Mouse (Mus musculus) cerebellum, adult 2 months (tissue): ENCODE data around the gene Nme4. TPM values are rescaled to one million over a fixed set of nuclear protein-coding genes. Genes with fewer than 3 reads are reported as not detected.
A peak's percentile ranks its signal among the peaks of the same experiment; 100 is the strongest.

Experiments
- DNase-seq, 2 experiments: peaks; one replicate each; pipeline ENCODE4 v3.0.0; 2021
- H3K27ac ChIP-seq: fragments of 200-500 bp; 2 replicates; pipeline ENCODE4 v1.5.1; 2012; ENCODE audit warnings: low read length, control low read depth, inconsistent platforms; ENCODE audit not compliant: insufficient read depth
- H3K27me3 ChIP-seq: fragments of 200-500 bp; 2 replicates; pipeline ENCODE4 v1.6.1; 2012; ENCODE audit warnings: inconsistent platforms, mild to moderate bottlenecking, low read length, moderate library complexity; ENCODE audit not compliant: control insufficient read depth, insufficient read depth
- H3K4me1 ChIP-seq: fragments of 200-500 bp; 2 replicates; pipeline ENCODE4 v1.6.1; 2011; ENCODE audit warnings: low read length; ENCODE audit not compliant: control insufficient read depth, insufficient read depth
- H3K4me3 ChIP-seq: fragments of 200-500 bp; replicated peaks from 2 replicates; pipeline ENCODE3; 2011; ENCODE audit warnings: mild to moderate bottlenecking, low read depth, low read length, control low read depth; ENCODE audit not compliant: insufficient read depth
- CTCF ChIP-seq: fragments of 200-500 bp; IDR thresholded peaks from 2 replicates; pipeline ENCODE4 v1.5.1; 2011; ENCODE audit warnings: low read depth, mild to moderate bottlenecking, control low read depth, low read length, moderate library complexity, borderline replicate concordance; ENCODE audit not compliant: insufficient read depth
- POLR2A ChIP-seq: fragments of 200-500 bp; IDR thresholded peaks from 2 replicates; pipeline ENCODE4 v1.6.1; 2011; ENCODE audit warnings: low read length, control low read depth, borderline replicate concordance; ENCODE audit not compliant: insufficient read depth
- WGBS: fragments of 180-500 bp; shearing (Covaris S2); methylation state at CpG from one replicate; pipeline ENCODE4 v1.1.7; 2018; 5-methylcytosine and 5-hydroxymethylcytosine counted together
- polyA plus RNA-seq: library from polyadenylated mRNA; depleted of rRNA; stranded (reverse); fragments of >200 nt; gene quantifications from 2 replicates; pipeline ENCODE4 v1.2.3, GENCODE M21; 2012

The Nme4 gene
- polyA plus RNA-seq, 1 experiment: 6.2 TPM

GRCm38 (mm10) chr17:26089905-26090632, 5.3 kb downstream of the Nme4 start, which contains the start of gene Decr2:
Decr2 (minus strand) TSS chr17:26090337.
- DNase-seq: peak; percentile 89 to 90
- 2% methylated on average over 32 of the region's 32 CpGs for WGBS
- Histone ChIP-seq H3K27me3 (no peaks in the 10 kb centered on the region), H3K4me1 (no peaks in the 10 kb centered on the region), H3K27ac (peak within 1 kb of the TSS; percentile 83), H3K4me3 (peak within 1 kb of the TSS; percentile 89)
- peak; percentile 87 for TF ChIP-seq CTCF
- TF ChIP-seq POLR2A: peak; percentile 70; the same call in 1 of the 2 replicates

GRCm38 (mm10) chr17:26087059-26087564, 8.3 kb downstream of the Nme4 start:
- H3K4me3 ChIP-seq: no peak overlapping the region
- TF ChIP-seq CTCF (no peak), POLR2A (no peak)
- H3K27me3 ChIP-seq: no peaks in the 10 kb centered on the region
- 89% methylated on average over 9 of the region's 9 CpGs for whole genome bisulfite sequencing
- H3K4me1 ChIP-seq: no peaks in the 10 kb centered on the region
- no peak for DNase-seq
- no peak overlapping the region for H3K27ac ChIP-seq

GRCm38 (mm10) chr17:26080867-26081266, 14.5 kb downstream of the Nme4 start:
- Histone ChIP-seq H3K27me3 (no peaks in the 10 kb centered on the region), H3K4me1 (no peaks in the 10 kb centered on the region), H3K27ac (no peak overlapping the region), H3K4me3 (no peak overlapping the region)
- WGBS: 43% methylated on average over 2 of the region's 2 CpGs
- no peak for DNase-seq
- TF ChIP-seq CTCF: no peak
- TF ChIP-seq POLR2A: no peak

GRCm38 (mm10) chr17:26078851-26079250, 16.6 kb downstream of the Nme4 start:
- H3K27me3 ChIP-seq: no peaks in the 10 kb centered on the region
- TF ChIP-seq CTCF (no peak), POLR2A (no peak)
- no peak overlapping the region for H3K27ac ChIP-seq
- 64% methylated on average over 2 of the region's 2 CpGs for WGBS
- H3K4me3 ChIP-seq: no peak overlapping the region
- DNase-seq: no peak
- H3K4me1 ChIP-seq: no peaks in the 10 kb centered on the region

GRCm38 (mm10) chr17:26075246-26075645, 20.2 kb downstream of the Nme4 start:
- no peak for DNase-seq
- H3K4me1 ChIP-seq: peaks cover under 1% of the 10 kb centered on the region; the same call in 1 of the 2 replicates
- H3K27ac ChIP-seq: no peak overlapping the region

GRCm38 (mm10) chr17:26070136-26070535, 25.3 kb downstream of the Nme4 start:
- TF ChIP-seq CTCF (no peak), POLR2A (no peak)
- peaks cover 12% of the 10 kb centered on the region; the same call in 1 of the 2 replicates for H3K4me1 ChIP-seq
- no peaks in the 10 kb centered on the region for H3K27me3 ChIP-seq
- DNase-seq: no peak
- H3K27ac ChIP-seq: no peak overlapping the region; the same call in 1 of the 2 replicates
- WGBS: 17% methylated on average over 6 of the region's 6 CpGs
- H3K4me3 ChIP-seq: peak overlapping the region; percentile 81

More at GRCm38 (mm10) chr17:26075246-26075645, 20.2 kb downstream of the Nme4 start:
- H3K27me3 ChIP-seq: no peaks in the 10 kb centered on the region
- no peak overlapping the region for H3K4me3 ChIP-seq
- no peak for TF ChIP-seq POLR2A
- no peak for TF ChIP-seq CTCF
- 72% methylated on average over 3 of the region's 3 CpGs for WGBS

GRCm38 (mm10) chr17:26068831-26069739, 26.3 kb downstream of the Nme4 start, which contains the start of gene Rab11fip3:
Rab11fip3 (minus strand) TSS chr17:26069555.
- under 1% methylated on average over 92 of the region's 94 CpGs for WGBS
- H3K27ac ChIP-seq: peak within 1 kb of the TSS; percentile 90
- peak within 1 kb of the TSS; percentile 81 for H3K4me3 ChIP-seq
- peaks cover 14% of the 10 kb centered on the region; the same call in 1 of the 2 replicates for H3K4me1 ChIP-seq
- no peaks in the 10 kb centered on the region for H3K27me3 ChIP-seq
- DNase-seq: peak; percentile 88 to 90
- TF ChIP-seq POLR2A (peak; percentile 96), CTCF (no peak)
